Mouse (Mus musculus) liver, embryonic 11.5 days (tissue): Measurements from ENCODE around the gene Gvin1. TPM values are rescaled to one million over a fixed set of nuclear protein-coding genes. Genes with fewer than 3 reads are reported as not detected.
"Not testable (repeated sequence)": the region's sequence is repeated elsewhere in the genome, so short reads cannot be mapped to it uniquely, and the experiment has no call there.

ENCODE experiments used
- ATAC-seq: fragments of 200-750 bp; cut with Nextera tagmentation; replicated peaks from 2 replicates; pipeline ENCODE4 v1.8.0; 2017; ENCODE audit warnings: moderate number of reproducible peaks, mild to moderate bottlenecking, moderate TSS enrichment, moderate library complexity; ENCODE audit not compliant: low FRiP score
- DNase-seq: peaks from one replicate; pipeline ENCODE4 v3.0.0-alpha.2; 2017; ENCODE audit warnings: low spot score
- H3K27ac ChIP-seq: fragments of 300-500 bp; sonication (generic); 2 replicates; pipeline ENCODE4 v1.5.1; 2014; ENCODE audit warnings: mild to moderate bottlenecking, low read depth, low read length, control low read depth
- H3K27me3 ChIP-seq: fragments of 300-500 bp; sonication (generic); replicated peaks from 2 replicates; pipeline ENCODE4 v1.6.1; 2014; ENCODE audit warnings: low read length, mixed read lengths; ENCODE audit not compliant: control insufficient read depth, insufficient read depth
- H3K36me3 ChIP-seq: fragments of 300-500 bp; sonication (generic); 2 replicates; pipeline ENCODE4 v1.6.1; 2014; ENCODE audit warnings: mild to moderate bottlenecking, low read length, moderate library complexity, mixed read lengths; ENCODE audit not compliant: control insufficient read depth, insufficient read depth
- H3K4me1 ChIP-seq: fragments of 300-500 bp; sonication (generic); replicated peaks from 2 replicates; pipeline ENCODE4 v1.6.1; 2014; ENCODE audit warnings: low read length, mixed read lengths; ENCODE audit not compliant: control insufficient read depth, insufficient read depth
- H3K4me2 ChIP-seq: fragments of 300-500 bp; sonication (generic); 2 replicates; pipeline ENCODE4 v1.6.1; 2014; ENCODE audit warnings: mild to moderate bottlenecking, control low read depth, moderate library complexity
- H3K4me3 ChIP-seq: fragments of 300-500 bp; sonication (generic); 2 replicates; pipeline ENCODE4 v1.5.1; 2014; ENCODE audit warnings: low read depth, low read length, control low read depth
- H3K9ac ChIP-seq: fragments of 300-500 bp; sonication (generic); 2 replicates; pipeline ENCODE4 v1.6.1; 2014; ENCODE audit warnings: low read depth, low read length, control low read depth
- H3K9me3 ChIP-seq: fragments of 300-500 bp; sonication (generic); 2 replicates; pipeline ENCODE4 v1.6.1; 2016; ENCODE audit warnings: low read length, inconsistent platforms, mixed read lengths; ENCODE audit not compliant: control insufficient read depth
- WGBS: fragments of 180-500 bp; shearing (Covaris S2); extraction: QIAGEN DNeasy Blood & Tissue Kit; methylation state at CpG from one replicate; pipeline ENCODE4 v1.1.7; 2014; 5-methylcytosine and 5-hydroxymethylcytosine counted together
- polyA plus RNA-seq: library from polyadenylated mRNA; unstranded; fragments of >200 nt; fragmentation: Nextera tagmentation; extraction: Ambion mirVana; gene quantifications from 2 replicates; pipeline ENCODE4 v1.2.1, GENCODE M21; 2014

Gene Gvin1
- polyA plus RNA-seq = 0.29 and 0.40 TPM in 2 replicates

GRCm38 (mm10) chr7:106215177-106215576, at the start of gene Gvin1:
Gvin1 (minus strand) TSS chr7:106215326.
- H3K4me2 ChIP-seq, H3K4me1 ChIP-seq, DNase-seq, H3K9ac ChIP-seq, H3K4me3 ChIP-seq, H3K27ac ChIP-seq, H3K27me3 ChIP-seq, H3K9me3 ChIP-seq, H3K36me3 ChIP-seq: not testable (repeated sequence)
- peak; percentile 57; the same call in 1 of the 2 replicates for ATAC-seq
- 38% methylated on average over 1 of the region's 1 CpGs for WGBS

DNA sequence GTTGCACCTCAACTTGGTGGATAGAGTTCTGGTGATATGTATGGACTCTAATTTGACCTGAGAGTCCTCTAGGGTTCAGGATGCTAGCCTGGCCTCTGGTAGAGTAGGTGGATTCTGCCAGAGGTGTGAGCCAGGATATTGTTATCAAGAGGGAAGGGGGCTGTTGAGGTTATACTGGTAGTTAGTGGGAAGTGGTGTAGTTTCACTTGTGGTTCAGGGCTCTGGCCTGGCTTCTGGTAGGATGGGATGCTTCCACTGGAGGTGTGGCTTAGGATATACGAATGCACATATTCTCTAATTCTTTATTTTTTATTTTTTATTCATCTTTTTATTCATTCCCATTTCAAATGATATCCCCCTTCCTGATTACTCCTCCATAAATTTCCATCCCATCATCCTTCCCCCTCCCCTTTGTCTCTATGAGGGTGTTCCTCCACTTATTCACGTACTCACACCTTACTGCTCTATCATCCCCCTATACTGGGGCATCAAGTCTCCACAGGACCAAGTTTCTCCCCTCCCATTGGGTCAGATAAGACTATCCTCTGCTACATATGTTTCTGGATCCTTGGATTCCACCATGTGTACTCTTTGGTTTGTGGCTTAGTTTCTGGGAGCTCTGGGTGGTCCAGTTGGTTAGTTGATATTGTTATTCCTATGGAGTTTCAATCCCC, 36.9 kb upstream of the Gvin1 start:
- H3K9ac ChIP-seq = no peak overlapping the region
- H3K27me3 ChIP-seq = no peaks in the 10 kb centered on the region
- H3K9me3 ChIP-seq = no peaks in the 10 kb centered on the region
- H3K36me3 ChIP-seq = no peaks in the 10 kb centered on the region
- no peak overlapping the region for H3K4me3 ChIP-seq
- 66% methylated on average over 2 of the region's 2 CpGs for WGBS
- peak; percentile 43 for ATAC-seq
- H3K27ac ChIP-seq = no peak overlapping the region
- no peak overlapping the region for H3K4me2 ChIP-seq
- DNase-seq = no peak
- H3K4me1 ChIP-seq = no peaks in the 10 kb centered on the region

GRCm38 (mm10) chr7:106248922-106249321, 33.8 kb upstream of the Gvin1 start:
- Histone ChIP-seq H3K4me3 (no peak overlapping the region), H3K36me3 (no peaks in the 10 kb centered on the region), H3K9me3 (no peaks in the 10 kb centered on the region), H3K27ac (no peak overlapping the region), H3K4me1 (no peaks in the 10 kb centered on the region), H3K9ac (no peak overlapping the region), H3K27me3 (no peaks in the 10 kb centered on the region), H3K4me2 (no peak overlapping the region)
- DNase-seq (no peak), ATAC-seq (no peak)
- WGBS = 79% methylated on average over 2 of the region's 2 CpGs

- Histone ChIP-seq H3K27me3 (no peaks in the 10 kb centered on the region), H3K4me2 (no peak overlapping the region), H3K9me3 (no peaks in the 10 kb centered on the region), H3K36me3 (no peaks in the 10 kb centered on the region), H3K4me3 (no peak overlapping the region), H3K4me1 (no peaks in the 10 kb centered on the region), H3K9ac (no peak overlapping the region), H3K27ac (no peak overlapping the region)
- WGBS = 73% methylated on average over 2 of the region's 2 CpGs
- ATAC-seq (no peak), DNase-seq (no peak)
Observed at GRCm38 (mm10) chr7:106248245-106248644, 33.1 kb upstream of the Gvin1 start.

- no peak overlapping the region for H3K4me2 ChIP-seq
- H3K27me3 ChIP-seq = no peaks in the 10 kb centered on the region
- no peak overlapping the region for H3K9ac ChIP-seq
- no peaks in the 10 kb centered on the region for H3K36me3 ChIP-seq
- H3K4me3 ChIP-seq = no peak overlapping the region
- 82% methylated on average over 6 of the region's 6 CpGs for WGBS
- no peaks in the 10 kb centered on the region for H3K9me3 ChIP-seq
- ATAC-seq (no peak), DNase-seq (no peak)
- no peak overlapping the region for H3K27ac ChIP-seq
- no peaks in the 10 kb centered on the region for H3K4me1 ChIP-seq
Observed at GRCm38 (mm10) chr7:106245601-106246000, 30.5 kb upstream of the Gvin1 start.

DNA sequence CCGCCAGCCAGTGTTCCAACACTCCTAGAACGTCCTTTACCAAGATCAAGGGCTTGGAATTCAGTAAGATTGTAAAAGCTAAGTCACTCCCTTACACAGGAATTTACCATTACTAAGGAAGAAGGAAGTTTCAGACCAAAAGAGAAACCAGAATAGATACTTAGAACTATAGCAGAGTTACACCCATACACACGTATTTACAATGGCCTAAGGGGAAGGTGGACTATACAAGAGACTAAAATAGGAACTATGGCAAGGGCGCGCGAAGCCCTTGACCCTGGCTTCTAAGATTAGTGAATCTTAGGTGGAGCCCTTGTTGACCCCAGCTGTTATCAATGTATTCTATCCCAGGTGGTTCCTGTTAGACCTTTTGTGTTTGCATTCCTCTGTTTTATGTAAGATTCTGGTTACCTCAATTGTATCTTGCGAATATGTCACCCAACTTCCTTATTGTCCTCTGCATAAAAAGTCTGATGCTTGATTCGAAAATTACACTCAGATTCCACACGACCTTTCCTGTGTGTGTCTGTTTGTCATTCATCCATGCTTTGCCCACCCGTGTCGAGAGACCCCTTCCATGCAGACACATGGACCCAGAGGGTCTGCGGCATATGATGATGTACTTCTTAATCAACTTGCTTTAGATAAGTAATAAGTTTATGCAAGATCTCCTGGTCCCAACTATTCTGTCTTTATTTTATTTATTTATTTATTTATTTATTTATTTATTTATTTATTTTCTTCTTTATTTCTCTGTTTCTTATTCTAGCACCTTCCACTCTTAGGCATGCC, 25.6 kb upstream of the Gvin1 start:
- H3K4me3 ChIP-seq, ATAC-seq, H3K4me2 ChIP-seq, H3K27me3 ChIP-seq, DNase-seq, H3K9ac ChIP-seq, H3K9me3 ChIP-seq, H3K4me1 ChIP-seq, H3K27ac ChIP-seq, H3K36me3 ChIP-seq: not testable (repeated sequence)
- WGBS = 82% methylated on average over 12 of the region's 12 CpGs

- Histone ChIP-seq H3K4me1 (no peaks in the 10 kb centered on the region), H3K27me3 (no peaks in the 10 kb centered on the region), H3K27ac (no peak overlapping the region), H3K4me2 (no peak overlapping the region), H3K4me3 (no peak overlapping the region), H3K36me3 (no peaks in the 10 kb centered on the region), H3K9ac (no peak overlapping the region), H3K9me3 (no peaks in the 10 kb centered on the region)
- no peak for ATAC-seq
- no peak for DNase-seq
Observed at GRCm38 (mm10) chr7:106237192-106237465, 22.0 kb upstream of the Gvin1 start.

GRCm38 (mm10) chr7:106236327-106237191, 21.4 kb upstream of the Gvin1 start:
- H3K27ac ChIP-seq = no peak overlapping the region
- no peaks in the 10 kb centered on the region for H3K4me1 ChIP-seq
- no peak overlapping the region for H3K4me2 ChIP-seq
- H3K27me3 ChIP-seq = no peaks in the 10 kb centered on the region
- no peak overlapping the region for H3K4me3 ChIP-seq
- H3K36me3 ChIP-seq = no peaks in the 10 kb centered on the region
- H3K9me3 ChIP-seq = no peaks in the 10 kb centered on the region
- DNase-seq = no peak
- no peak; the same call in 1 of the 2 replicates for ATAC-seq
- no peak overlapping the region for H3K9ac ChIP-seq
- WGBS = 58% methylated on average over 2 of the region's 2 CpGs
